In genomic region chr13:45345471-45346159, GRCm38 (mm10) we compare ENCODE assay signal across 8 mouse cellular contexts. TPM values are rescaled to one million over a fixed set of nuclear protein-coding genes. Genes with fewer than 3 reads are reported as not detected.
DNase-seq lines count a peak whose midpoint lies in the region; TF ChIP-seq lines count a peak whose summit lies in the region.

No protein-coding gene starts in this region.

- H3K27ac ChIP-seq in kidney, adult 2 months (ENCODE audit: insufficient read depth, low read depth, low read length) = no peak overlapping the region

- DNase-seq in adrenal gland, adult 2 months = peak; percentile 36
- DNase-seq in adrenal gland, adult 18-20 months (ENCODE audit: low spot score in 2 of 2) = no peak
- DNase-seq in ovary, adult 18-20 months (ENCODE audit: low spot score) = peak; percentile 20
- no peak for DNase-seq in ovary, postnatal 36 days (ENCODE audit: low spot score)
- DNase-seq in kidney, adult 2 months = peak; percentile 49
- DNase-seq in retina, postnatal 1 day = peak; percentile 49
- no peak for DNase-seq in thymus, postnatal 14 days
- no peak for DNase-seq in frontal cortex, postnatal 25 days (ENCODE audit: low spot score in 2 of 2)

- H3K4me3 ChIP-seq in kidney, adult 2 months (ENCODE audit: insufficient read depth, low read depth, low read length) = no peak overlapping the region

- H3K36me3 ChIP-seq in kidney, adult 2 months (ENCODE audit: control insufficient read depth, insufficient read depth, low read length) = no peaks in the 10 kb centered on the region

- H3K27me3 ChIP-seq in kidney, adult 2 months (replicated peaks; ENCODE audit: control insufficient read depth, insufficient read depth, low read length) = no peaks in the 10 kb centered on the region

- no peak for TF ChIP-seq CTCF in kidney, adult 2 months (conservative IDR thresholded peaks at IDR 0.05; ENCODE audit: insufficient read depth, insufficient read length, low read depth, low read length)

- WGBS in kidney, adult 2 months = 30% methylated on average over 14 of the region's 14 CpGs

- H3K4me1 ChIP-seq in kidney, adult 2 months (ENCODE audit: control insufficient read depth, insufficient read depth, low read length) = no peaks in the 10 kb centered on the region

- TF ChIP-seq POLR2A in kidney, adult 2 months (IDR thresholded peaks at IDR 0.05; ENCODE audit: low read depth, low read length) = no peak

RNA-seq across cellular contexts. Expression of gene Mylip, which starts 43.9 kb away (rescaled TPM):
- total RNA-seq in adrenal gland, adult 2 months (2021) = 10 to 100 TPM in 1 of 2 experiments, 1 to 10 TPM in 1; 6.6 to 13.6 TPM
- polyA plus RNA-seq in adrenal gland, adult 2 months (2012; rRNA removed) = 6.4 and 9.9 TPM in 2 replicates
- total RNA-seq in adrenal gland, adult 18-20 months (2021) = 1 to 10 TPM; 6.9 to 7.5 TPM
- polyA plus RNA-seq in kidney, adult 2 months (2012; rRNA removed) = 29.4 and 33.5 TPM in 2 replicates

Comparison
In these comparisons a context has a peak if more than half of its experiments do, and no peak if none do; other contexts are left out.
1. DNase-seq: peak in adrenal gland, adult 2 months (single experiment), ovary, adult 18-20 months (single experiment), kidney, adult 2 months (single experiment) and retina, postnatal 1 day (single experiment); none in adrenal gland, adult 18-20 months (0 of 2), ovary, postnatal 36 days (single experiment), thymus, postnatal 14 days (single experiment) and frontal cortex, postnatal 25 days (0 of 2).